Mouse (Mus musculus): ENCODE results near the gene Pole3. TPM values are rescaled to one million over a fixed set of nuclear protein-coding genes. Genes with fewer than 3 reads are reported as not detected.
"Not testable (repeated sequence)": the region's sequence is repeated elsewhere in the genome, so short reads cannot be mapped to it uniquely, and the experiment has no call there.

The Pole3 gene
- total RNA-seq, 2 experiments from 2014 or later, result 28.0 to 28.5 TPM

- H3K4me3 ChIP-seq, result peak overlapping the region; percentile 55
- DNase-seq (ENCODE audit: low spot score in 2 of 2); H3K27ac ChIP-seq: not testable (repeated sequence)
- peak; percentile 74 for TF ChIP-seq CTCF (conservative IDR thresholded peaks at IDR 0.05)
These were observed 45.3 kb downstream of the Pole3 start for GRCm38 (mm10) chr4:62479593-62479936.

- Histone ChIP-seq H3K4me3 (no peak overlapping the region), H3K27ac (no peak overlapping the region)
- no peak for DNase-seq (ENCODE audit: low spot score in 2 of 2)
- no peak for TF ChIP-seq CTCF (conservative IDR thresholded peaks at IDR 0.05)
These were observed 47.2 kb downstream of the Pole3 start for GRCm38 (mm10) chr4:62477542-62478244.

GRCm38 (mm10) chr4:62475793-62476192, 49.1 kb downstream of the Pole3 start:
- no peak for DNase-seq (ENCODE audit: low spot score in 2 of 2)
- Histone ChIP-seq H3K4me3 (no peak overlapping the region), H3K27ac (no peak overlapping the region)
- no peak for TF ChIP-seq CTCF (conservative IDR thresholded peaks at IDR 0.05)

- TF ChIP-seq CTCF (conservative IDR thresholded peaks at IDR 0.05), result no peak
- no peak overlapping the region for H3K27ac ChIP-seq
- H3K4me3 ChIP-seq, result no peak overlapping the region
- DNase-seq (ENCODE audit: low spot score in 2 of 2), result no peak
These were observed 49.7 kb downstream of the Pole3 start for GRCm38 (mm10) chr4:62475131-62475530.

Other genes with a start within 250 kb of the Pole3 start
- 10 to 100 TPM; 41.1 to 43.4 TPM for gene Fkbp15, start 164.5 kb downstream of the Pole3 start, total RNA-seq (2021)
- 10 to 100 TPM; 11.7 to 11.9 TPM for gene Slc31a1, start 164.3 kb downstream of the Pole3 start, total RNA-seq (2021)
- gene Cdc26, start 116.4 kb downstream of the Pole3 start, total RNA-seq (2021), result 10 to 100 TPM; 49.0 to 51.3 TPM
- gene Prpf4, start 116.3 kb downstream of the Pole3 start, total RNA-seq (2021), result 10 to 100 TPM; 13.2 to 13.3 TPM
- not detected for gene Rnf183, start 89.8 kb downstream of the Pole3 start, total RNA-seq (2021)
- gene Wdr31, start 54.2 kb downstream of the Pole3 start, total RNA-seq (2021), result 1 to 10 TPM; 7.3 to 8.3 TPM
- under 1 TPM; 0.64 to 0.69 TPM for gene Bspry, start 45.0 kb downstream of the Pole3 start, total RNA-seq (2021)
- gene Hdhd3, start 21.6 kb downstream of the Pole3 start, total RNA-seq (2021), result 10 to 100 TPM in 1 of 2 experiments, 1 to 10 TPM in 1; 7.9 to 11.1 TPM
- gene Alad, start 5.2 kb downstream of the Pole3 start, total RNA-seq (2021), result 10 to 100 TPM; 24.6 to 31.5 TPM
- gene 4933430I17Rik, start 301 bp upstream of the Pole3 start, total RNA-seq (2021), result under 1 TPM in 1 of 2 experiments, not detected in 1; 0.44 TPM
- 10 to 100 TPM; 18.9 to 21.6 TPM for gene Rgs3, start 34.8 kb upstream of the Pole3 start, total RNA-seq (2021)

Data from layer of hippocampus, adult 2 months (tissue).